Mouse (Mus musculus) heart, postnatal 14 days (tissue): ENCODE measurements around the gene Smarcb1. TPM values are rescaled to one million over a fixed set of nuclear protein-coding genes. Genes with fewer than 3 reads are reported as not detected.
"Not testable (repeated sequence)": the region's sequence is repeated elsewhere in the genome, so short reads cannot be mapped to it uniquely, and the experiment has no call there.

Source experiments
- DNase-seq, 2 experiments: peaks; one replicate each; pipeline ENCODE4 v3.0.0; 2021 to 2022
- intact Hi-C: fragments of 180-260 bp; cut with DNase I; formaldehyde crosslinking; loops from one replicate; pipeline ENCODE4 v1.15.1; 2025
- total RNA-seq, 2 experiments: library from RNA; stranded (reverse); gene quantifications; 2 replicates each; pipeline ENCODE4 v1.2.3; 2021

Smarcb1 gene
- total RNA-seq, 2 experiments from 2014 or later: 26.1 to 29.1 TPM

- no peak for DNase-seq
- intact Hi-C loops: no loop called here
These were observed 25.7 kb downstream of the Smarcb1 start for GRCm38 (mm10) chr10:75895730-75896129.

GRCm38 (mm10) chr10:75894601-75895000 lies 26.8 kb downstream of the Smarcb1 start:
- intact Hi-C loops: no loop called here
- DNase-seq: no peak

GRCm38 (mm10) chr10:75893089-75893750 lies 28.2 kb downstream of the Smarcb1 start, which contains the start of gene Derl3:
Gene Derl3 (plus strand): TSS chr10:75893413.
- DNase-seq: peak; percentile 82 to 88
- intact Hi-C loops: no loop called here

- intact Hi-C loops: loop anchor here (10.0 kb wide), 1 partner anchor 145 kb away; the partner anchor contains the start of gene Zfp280b
- DNase-seq: peak; percentile 22 to 29
These were observed 31.8 kb downstream of the Smarcb1 start for GRCm38 (mm10) chr10:75889406-75890153.

- DNase-seq: not testable (repeated sequence)
- intact Hi-C loops: loop anchor here (10.0 kb wide), 1 partner anchor 147 kb away; the partner anchor contains the start of gene Zfp280b
These were observed 33.9 kb downstream of the Smarcb1 start for GRCm38 (mm10) chr10:75887504-75887903.

- intact Hi-C loops: loop anchor here (10.0 kb wide), 1 partner anchor 150 kb away; the partner anchor contains the start of gene Zfp280b
- DNase-seq: no peak
These were observed 36.7 kb downstream of the Smarcb1 start for GRCm38 (mm10) chr10:75884742-75885141.

- intact Hi-C loops: loop anchor here (1.0 to 10.0 kb wide), 2 partner anchors 68 to 152 kb away; partner anchors contain the start of gene Zfp280b
- peak; percentile 75 to 87 for DNase-seq
These were observed 38.2 kb downstream of the Smarcb1 start for GRCm38 (mm10) chr10:75883232-75883552.

GRCm38 (mm10) chr10:75882433-75883231 lies 38.8 kb downstream of the Smarcb1 start:
- intact Hi-C loops: loop anchor here (1.0 to 10.0 kb wide), 2 partner anchors 69 to 152 kb away; partner anchors contain the start of gene Zfp280b
- no peak for DNase-seq

- intact Hi-C loops: loop anchor here (10.0 kb wide), 1 partner anchor 153 kb away; the partner anchor contains the start of gene Zfp280b
These were observed 39.6 kb downstream of the Smarcb1 start for GRCm38 (mm10) chr10:75881578-75882432.

GRCm38 (mm10) chr10:75880771-75881577 lies 40.4 kb downstream of the Smarcb1 start:
- no peak for DNase-seq
- intact Hi-C loops: loop anchor here (10.0 kb wide), 1 partner anchor 154 kb away; the partner anchor contains the start of gene Zfp280b

More at GRCm38 (mm10) chr10:75881578-75882432, 39.6 kb downstream of the Smarcb1 start:
- no peak for DNase-seq

GRCm38 (mm10) chr10:75880351-75880750 lies 41.1 kb downstream of the Smarcb1 start:
- intact Hi-C loops: loop anchor here (10.0 kb wide), 1 partner anchor 154 kb away; the partner anchor contains the start of gene Zfp280b
- no peak for DNase-seq

- intact Hi-C loops: no loop called here
- no peak for DNase-seq
These were observed 42.6 kb downstream of the Smarcb1 start for GRCm38 (mm10) chr10:75878836-75879235.

- intact Hi-C loops: no loop called here
- no peak for DNase-seq
These were observed 47.8 kb downstream of the Smarcb1 start for GRCm38 (mm10) chr10:75873543-75874170.

- peak; percentile 49 to 76 for DNase-seq
- intact Hi-C loops: no loop called here
These were observed 48.4 kb downstream of the Smarcb1 start for GRCm38 (mm10) chr10:75872915-75873542.

GRCm38 (mm10) chr10:75872025-75872914 lies 49.1 kb downstream of the Smarcb1 start:
- intact Hi-C loops: no loop called here
- no peak for DNase-seq

GRCm38 (mm10) chr10:75861587-75861986 lies 59.8 kb downstream of the Smarcb1 start:
- intact Hi-C loops: no loop called here
- no peak for DNase-seq

GRCm38 (mm10) chr10:75860746-75861145 lies 60.7 kb downstream of the Smarcb1 start:
- intact Hi-C loops: no loop called here
- peak; percentile 20 to 44 for DNase-seq
